Mouse (Mus musculus): ENCODE data around the gene Foxred2. TPM values are rescaled to one million over a fixed set of nuclear protein-coding genes. Genes with fewer than 3 reads are reported as not detected.

The Foxred2 gene
- total and polyA plus RNA-seq, 2 experiments from 2014 or later: 10.3 to 31.0 TPM

GRCm38 (mm10) chr15:77969940-77970469 is 13.5 kb upstream of the Foxred2 start:
- H3K36me3 ChIP-seq (ENCODE audit: insufficient read depth, low read length): peaks cover 32% of the 10 kb centered on the region
- ATAC-seq (ENCODE audit: low FRiP score): no peak
- H3K4me3 ChIP-seq (ENCODE audit: low read depth, low read length): peak overlapping the region; percentile 80
- peak overlapping the region; percentile 94 for H3K27ac ChIP-seq (ENCODE audit: low read depth, low read length)
- no peak for TF ChIP-seq CTCF (IDR thresholded peaks at IDR 0.05)
- H3K4me2 ChIP-seq (ENCODE audit: low read depth, low read length, poor library complexity, severe bottlenecking): peak overlapping the region; percentile 91
- H3K27me3 ChIP-seq (ENCODE audit: insufficient read depth, low read length): no peaks in the 10 kb centered on the region
- H3K4me1 ChIP-seq (ENCODE audit: insufficient read depth, low read length): no peaks in the 10 kb centered on the region
- WGBS: 4% methylated on average over 15 of the region's 15 CpGs
- DNase-seq (ENCODE audit: low spot score): no peak
- no peaks in the 10 kb centered on the region for H3K9me3 ChIP-seq (ENCODE audit: low read length)
- peak overlapping the region; percentile 94 for H3K9ac ChIP-seq (replicated peaks; ENCODE audit: low read length, poor library complexity, severe bottlenecking)

GRCm38 (mm10) chr15:77965117-77965528 is 8.6 kb upstream of the Foxred2 start:
- Histone ChIP-seq H3K4me2 (ENCODE audit: low read depth, low read length, poor library complexity, severe bottlenecking) (no peak overlapping the region), H3K36me3 (ENCODE audit: insufficient read depth, low read length) (peaks cover 80% of the 10 kb centered on the region), H3K27me3 (ENCODE audit: insufficient read depth, low read length) (no peaks in the 10 kb centered on the region), H3K9ac (replicated peaks; ENCODE audit: low read length, poor library complexity, severe bottlenecking) (no peak overlapping the region), H3K4me1 (ENCODE audit: insufficient read depth, low read length) (no peaks in the 10 kb centered on the region), H3K4me3 (ENCODE audit: low read depth, low read length) (no peak overlapping the region), H3K27ac (ENCODE audit: low read depth, low read length) (no peak overlapping the region), H3K9me3 (ENCODE audit: low read length) (no peaks in the 10 kb centered on the region)
- TF ChIP-seq CTCF (IDR thresholded peaks at IDR 0.05): peak; percentile 19; the same call in 1 of the 2 replicates
- ATAC-seq (ENCODE audit: low FRiP score) (no peak), DNase-seq (ENCODE audit: low spot score) (no peak)
- WGBS: 86% methylated on average over 9 of the region's 9 CpGs

GRCm38 (mm10) chr15:77962447-77962846 is 5.9 kb upstream of the Foxred2 start:
- no peaks in the 10 kb centered on the region for H3K4me1 ChIP-seq (ENCODE audit: insufficient read depth, low read length)
- ATAC-seq (ENCODE audit: low FRiP score): no peak
- DNase-seq (ENCODE audit: low spot score): no peak
- H3K4me3 ChIP-seq (ENCODE audit: low read depth, low read length): no peak overlapping the region
- H3K9ac ChIP-seq (replicated peaks; ENCODE audit: low read length, poor library complexity, severe bottlenecking): no peak overlapping the region
- no peak overlapping the region for H3K4me2 ChIP-seq (ENCODE audit: low read depth, low read length, poor library complexity, severe bottlenecking)
- H3K27me3 ChIP-seq (ENCODE audit: insufficient read depth, low read length): no peaks in the 10 kb centered on the region
- TF ChIP-seq CTCF (IDR thresholded peaks at IDR 0.05): no peak
- 100% methylated on average over 5 of the region's 5 CpGs for WGBS
- H3K9me3 ChIP-seq (ENCODE audit: low read length): no peaks in the 10 kb centered on the region
- peaks cover 88% of the 10 kb centered on the region for H3K36me3 ChIP-seq (ENCODE audit: insufficient read depth, low read length)
- H3K27ac ChIP-seq (ENCODE audit: low read depth, low read length): no peak overlapping the region

GRCm38 (mm10) chr15:77960693-77961092 is 4.2 kb upstream of the Foxred2 start:
- TF ChIP-seq CTCF (IDR thresholded peaks at IDR 0.05): no peak
- H3K36me3 ChIP-seq (ENCODE audit: insufficient read depth, low read length): peaks cover 71% of the 10 kb centered on the region
- no peaks in the 10 kb centered on the region for H3K27me3 ChIP-seq (ENCODE audit: insufficient read depth, low read length)
- ATAC-seq (ENCODE audit: low FRiP score) (no peak), DNase-seq (ENCODE audit: low spot score) (no peak)
- H3K4me3 ChIP-seq (ENCODE audit: low read depth, low read length): no peak overlapping the region
- no peaks in the 10 kb centered on the region; the same call in 1 of the 2 replicates for H3K4me1 ChIP-seq (ENCODE audit: insufficient read depth, low read length)
- H3K4me2 ChIP-seq (ENCODE audit: low read depth, low read length, poor library complexity, severe bottlenecking): no peak overlapping the region
- H3K9me3 ChIP-seq (ENCODE audit: low read length): no peaks in the 10 kb centered on the region
- H3K9ac ChIP-seq (replicated peaks; ENCODE audit: low read length, poor library complexity, severe bottlenecking): no peak overlapping the region
- no peak overlapping the region for H3K27ac ChIP-seq (ENCODE audit: low read depth, low read length)
- WGBS: 91% methylated on average over 6 of the region's 6 CpGs

GRCm38 (mm10) chr15:77958071-77958470 is 1.5 kb upstream of the Foxred2 start:
- DNase-seq (ENCODE audit: low spot score) (no peak), ATAC-seq (ENCODE audit: low FRiP score) (no peak)
- no peak overlapping the region for H3K9ac ChIP-seq (replicated peaks; ENCODE audit: low read length, poor library complexity, severe bottlenecking)
- 62% methylated on average over 3 of the region's 3 CpGs for WGBS
- H3K4me2 ChIP-seq (ENCODE audit: low read depth, low read length, poor library complexity, severe bottlenecking): no peak overlapping the region
- H3K9me3 ChIP-seq (ENCODE audit: low read length): no peaks in the 10 kb centered on the region
- no peak overlapping the region for H3K4me3 ChIP-seq (ENCODE audit: low read depth, low read length)
- no peaks in the 10 kb centered on the region for H3K27me3 ChIP-seq (ENCODE audit: insufficient read depth, low read length)
- peaks cover 48% of the 10 kb centered on the region for H3K36me3 ChIP-seq (ENCODE audit: insufficient read depth, low read length)
- H3K27ac ChIP-seq (ENCODE audit: low read depth, low read length): no peak overlapping the region
- no peak for TF ChIP-seq CTCF (IDR thresholded peaks at IDR 0.05)
- peaks cover 5% of the 10 kb centered on the region; the same call in 1 of the 2 replicates for H3K4me1 ChIP-seq (ENCODE audit: insufficient read depth, low read length)

- H3K4me2 ChIP-seq (ENCODE audit: low read depth, low read length, poor library complexity, severe bottlenecking): no peak overlapping the region
- H3K9me3 ChIP-seq (ENCODE audit: low read length): no peaks in the 10 kb centered on the region
- H3K4me1 ChIP-seq (ENCODE audit: insufficient read depth, low read length): peaks cover 5% of the 10 kb centered on the region; the same call in 1 of the 2 replicates
- WGBS: 47% methylated on average over 5 of the region's 5 CpGs
- H3K4me3 ChIP-seq (ENCODE audit: low read depth, low read length): no peak overlapping the region
- peaks cover 47% of the 10 kb centered on the region for H3K36me3 ChIP-seq (ENCODE audit: insufficient read depth, low read length)
- no peak for DNase-seq (ENCODE audit: low spot score)
- no peak overlapping the region for H3K27ac ChIP-seq (ENCODE audit: low read depth, low read length)
- no peak overlapping the region for H3K9ac ChIP-seq (replicated peaks; ENCODE audit: low read length, poor library complexity, severe bottlenecking)
- TF ChIP-seq CTCF (IDR thresholded peaks at IDR 0.05): no peak
- no peak for ATAC-seq (ENCODE audit: low FRiP score)
- H3K27me3 ChIP-seq (ENCODE audit: insufficient read depth, low read length): no peaks in the 10 kb centered on the region
Observed at GRCm38 (mm10) chr15:77957625-77958024, 1.1 kb upstream of the Foxred2 start.
